Mouse (Mus musculus) neural tube, embryonic 13.5 days (tissue): ENCODE data around the gene Nrtn. TPM values are rescaled to one million over a fixed set of nuclear protein-coding genes. Genes with fewer than 3 reads are reported as not detected.

Experiments used
- ATAC-seq: fragments of 200-750 bp; cut with Nextera tagmentation; 2 replicates; pipeline ENCODE4 v1.8.0; 2017; ENCODE audit warnings: low read depth, mild to moderate bottlenecking, moderate TSS enrichment, moderate library complexity
- H3K27ac ChIP-seq: fragments of 300-500 bp; sonication (generic); replicated peaks from 2 replicates; pipeline ENCODE4 v1.5.1; 2015; ENCODE audit warnings: moderate library complexity, mild to moderate bottlenecking, inconsistent platforms
- H3K27me3 ChIP-seq: fragments of 300-500 bp; sonication (generic); 2 replicates; pipeline ENCODE4 v1.6.1; 2015; ENCODE audit warnings: mild to moderate bottlenecking, inconsistent platforms
- H3K36me3 ChIP-seq: fragments of 300-500 bp; sonication (generic); 2 replicates; pipeline ENCODE4 v1.6.1; 2015; ENCODE audit warnings: mild to moderate bottlenecking, inconsistent platforms
- H3K4me1 ChIP-seq: fragments of 300-500 bp; sonication (generic); replicated peaks from 2 replicates; pipeline ENCODE4 v1.6.1; 2015; ENCODE audit warnings: inconsistent platforms
- H3K4me2 ChIP-seq: fragments of 300-500 bp; sonication (generic); 2 replicates; pipeline ENCODE4 v1.6.1; 2015; ENCODE audit warnings: inconsistent platforms, mild to moderate bottlenecking, moderate library complexity
- H3K4me3 ChIP-seq: fragments of 300-500 bp; sonication (generic); 2 replicates; pipeline ENCODE4 v1.5.1; 2015; ENCODE audit warnings: mild to moderate bottlenecking, inconsistent platforms
- H3K9ac ChIP-seq: fragments of 300-500 bp; sonication (generic); 2 replicates; pipeline ENCODE4 v1.6.1; 2015; ENCODE audit warnings: moderate library complexity, mild to moderate bottlenecking, inconsistent platforms
- H3K9me3 ChIP-seq: fragments of 300-500 bp; sonication (generic); 2 replicates; pipeline ENCODE4 v1.6.1; 2016; ENCODE audit warnings: inconsistent platforms
- WGBS: fragments of 180-500 bp; shearing (Covaris S2); methylation state at CpG from one replicate; pipeline ENCODE4 v1.1.7; 2015; 5-methylcytosine and 5-hydroxymethylcytosine counted together
- polyA plus RNA-seq: library from polyadenylated mRNA; unstranded; fragments of >200 nt; fragmentation: Nextera tagmentation; extraction: Ambion mirVana; gene quantifications from 2 replicates; pipeline ENCODE4 v1.2.1, GENCODE M21; 2015

The Nrtn gene
- polyA plus RNA-seq, 1 experiment from 2014 or later = 1.1 TPM

DNA sequence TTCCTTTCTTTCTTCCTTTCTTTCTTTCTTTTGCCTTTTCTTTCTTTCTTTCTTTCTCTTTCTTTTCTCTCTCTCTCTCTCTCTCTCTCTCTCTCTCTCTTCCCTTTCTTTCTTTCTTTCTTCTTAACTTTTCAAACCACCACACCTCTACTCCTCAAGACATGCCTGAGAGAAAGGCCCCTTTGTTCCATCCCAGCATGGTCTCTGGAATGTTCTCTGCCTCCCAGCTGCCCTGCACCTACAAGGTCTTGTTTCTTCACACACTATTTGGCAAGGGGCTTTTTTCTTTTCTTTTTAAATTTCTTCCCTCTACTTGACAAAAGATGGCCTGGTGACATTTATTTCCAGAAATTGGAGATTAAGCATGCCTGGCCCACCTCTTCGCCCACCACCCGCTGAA, 27.7 kb downstream of the Nrtn start:
- Histone ChIP-seq H3K36me3 (peaks cover 7% of the 10 kb centered on the region; the same call in 1 of the 2 replicates), H3K4me1 (peaks cover 23% of the 10 kb centered on the region), H3K27me3 (0 out of 2 replicates have a peak, but pooled peaks cover 4% of the 10 kb centered on the region), H3K4me2 (no peak overlapping the region), H3K4me3 (no peak overlapping the region), H3K9me3 (no peaks in the 10 kb centered on the region), H3K27ac (no peak overlapping the region), H3K9ac (no peak overlapping the region)
- WGBS = 70% methylated on average over 2 of the region's 2 CpGs
- no peak for ATAC-seq

DNA sequence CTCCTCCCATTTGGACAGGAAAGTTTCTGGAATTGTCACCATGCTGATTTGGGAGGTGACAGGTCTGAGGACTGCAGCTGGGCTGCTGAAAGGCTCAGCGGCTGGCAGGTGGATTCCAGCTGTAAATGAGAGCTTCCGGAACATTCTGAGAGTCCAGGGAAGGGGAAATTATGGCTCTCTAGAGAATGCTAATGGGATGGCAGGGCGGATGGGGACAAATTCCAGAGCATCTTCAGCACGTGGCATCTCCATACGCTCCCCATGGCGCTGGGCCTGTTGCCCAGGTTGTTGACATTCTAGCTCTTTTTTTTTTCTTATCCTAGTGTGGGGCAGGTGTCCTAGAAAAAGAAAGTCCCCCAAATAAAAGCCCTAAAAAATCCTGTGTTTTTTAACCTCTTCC, 28.2 kb downstream of the Nrtn start:
- no peak for ATAC-seq
- no peak overlapping the region for H3K9ac ChIP-seq
- no peak overlapping the region for H3K4me3 ChIP-seq
- H3K36me3 ChIP-seq = peaks cover 8% of the 10 kb centered on the region
- WGBS = 33% methylated on average over 6 of the region's 6 CpGs
- no peaks in the 10 kb centered on the region for H3K9me3 ChIP-seq
- no peak overlapping the region for H3K4me2 ChIP-seq
- H3K4me1 ChIP-seq = peaks cover 23% of the 10 kb centered on the region
- 0 out of 2 replicates have a peak, but pooled peaks cover 4% of the 10 kb centered on the region for H3K27me3 ChIP-seq
- no peak overlapping the region for H3K27ac ChIP-seq

DNA sequence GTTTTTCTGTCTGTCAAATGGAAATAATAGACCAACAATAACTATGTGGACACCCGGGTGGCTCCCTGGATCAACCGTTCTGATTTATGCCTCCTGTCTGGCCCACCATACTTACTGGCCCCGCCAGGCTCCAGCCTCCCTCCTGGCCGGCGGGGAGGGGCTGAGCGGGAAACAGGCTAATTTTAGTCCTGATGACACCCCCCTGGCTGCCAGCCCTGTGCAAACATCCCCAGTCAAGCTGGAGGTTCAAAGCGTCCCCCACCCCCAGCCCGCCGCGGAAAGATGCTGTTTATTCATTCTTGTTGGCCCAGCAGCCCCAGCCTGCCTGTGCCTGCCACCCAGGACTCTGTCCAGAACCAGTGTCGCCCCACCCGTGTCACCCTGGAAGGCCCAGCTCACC, 29.2 kb downstream of the Nrtn start:
- no peak for ATAC-seq
- 24% methylated on average over 12 of the region's 12 CpGs for WGBS
- peaks cover 18% of the 10 kb centered on the region for H3K36me3 ChIP-seq
- no peak overlapping the region for H3K27ac ChIP-seq
- no peak overlapping the region for H3K4me3 ChIP-seq
- H3K4me1 ChIP-seq = peaks cover 26% of the 10 kb centered on the region
- H3K27me3 ChIP-seq = 0 out of 2 replicates have a peak, but pooled peaks cover 4% of the 10 kb centered on the region
- H3K9ac ChIP-seq = no peak overlapping the region
- no peak overlapping the region for H3K4me2 ChIP-seq
- no peaks in the 10 kb centered on the region for H3K9me3 ChIP-seq

DNA sequence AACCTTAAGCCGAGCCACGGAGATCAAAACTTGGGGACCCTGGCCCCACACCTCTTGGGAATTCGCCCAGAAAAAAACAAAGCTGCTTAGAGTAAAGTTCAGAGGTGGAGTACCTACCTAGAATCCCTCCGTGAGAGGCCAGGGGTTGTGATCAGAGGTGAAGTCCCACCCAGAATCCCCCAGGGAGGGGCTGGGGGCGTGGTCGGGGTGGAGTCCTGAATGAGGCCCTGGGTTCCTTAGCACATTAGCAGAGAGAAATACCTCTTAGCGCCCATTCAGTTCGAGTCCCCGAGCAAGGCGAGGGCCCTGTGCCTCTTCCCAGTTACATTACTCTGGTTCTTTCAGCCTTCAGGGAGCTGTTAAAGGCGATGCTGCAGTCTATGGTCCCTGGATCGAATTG, 29.7 kb downstream of the Nrtn start:
- Histone ChIP-seq H3K27ac (no peak overlapping the region), H3K4me2 (no peak overlapping the region), H3K4me1 (peaks cover 31% of the 10 kb centered on the region), H3K36me3 (peaks cover 23% of the 10 kb centered on the region), H3K27me3 (0 out of 2 replicates have a peak, but pooled peaks cover 4% of the 10 kb centered on the region), H3K4me3 (no peak overlapping the region), H3K9me3 (no peaks in the 10 kb centered on the region), H3K9ac (no peak overlapping the region)
- 9% methylated on average over 12 of the region's 12 CpGs for WGBS
- no peak for ATAC-seq

DNA sequence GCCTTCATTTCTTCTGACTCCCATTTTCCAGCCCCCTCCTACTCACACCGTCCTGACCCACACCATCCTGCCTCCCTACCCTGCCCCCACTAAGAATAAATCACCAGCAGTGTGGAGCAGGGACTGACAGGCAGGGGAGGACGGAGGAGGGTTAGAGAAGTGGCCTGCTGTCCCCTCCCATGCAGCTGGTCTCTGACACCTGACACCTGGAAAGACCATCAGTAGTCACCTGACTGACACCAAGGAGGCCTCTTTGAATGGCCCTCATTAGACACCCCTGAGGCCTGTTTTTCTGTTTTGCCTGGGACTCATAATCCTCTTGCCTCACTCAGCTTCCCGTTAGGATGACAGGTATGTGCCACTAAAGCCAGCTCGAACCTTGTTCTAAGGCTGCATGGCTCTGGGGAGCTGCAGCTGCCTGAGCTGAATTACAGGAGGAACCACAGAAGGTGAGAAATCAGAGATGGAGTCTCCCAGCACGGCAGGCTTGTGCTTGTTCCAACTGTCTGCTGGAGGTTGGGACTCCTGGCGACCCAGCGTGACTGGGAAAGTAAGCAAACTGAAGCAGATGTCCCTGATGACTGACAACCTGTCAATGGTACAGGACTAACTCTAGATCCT, 30.2 kb downstream of the Nrtn start:
- ATAC-seq = no peak
- 13% methylated on average over 7 of the region's 7 CpGs for WGBS

DNA sequence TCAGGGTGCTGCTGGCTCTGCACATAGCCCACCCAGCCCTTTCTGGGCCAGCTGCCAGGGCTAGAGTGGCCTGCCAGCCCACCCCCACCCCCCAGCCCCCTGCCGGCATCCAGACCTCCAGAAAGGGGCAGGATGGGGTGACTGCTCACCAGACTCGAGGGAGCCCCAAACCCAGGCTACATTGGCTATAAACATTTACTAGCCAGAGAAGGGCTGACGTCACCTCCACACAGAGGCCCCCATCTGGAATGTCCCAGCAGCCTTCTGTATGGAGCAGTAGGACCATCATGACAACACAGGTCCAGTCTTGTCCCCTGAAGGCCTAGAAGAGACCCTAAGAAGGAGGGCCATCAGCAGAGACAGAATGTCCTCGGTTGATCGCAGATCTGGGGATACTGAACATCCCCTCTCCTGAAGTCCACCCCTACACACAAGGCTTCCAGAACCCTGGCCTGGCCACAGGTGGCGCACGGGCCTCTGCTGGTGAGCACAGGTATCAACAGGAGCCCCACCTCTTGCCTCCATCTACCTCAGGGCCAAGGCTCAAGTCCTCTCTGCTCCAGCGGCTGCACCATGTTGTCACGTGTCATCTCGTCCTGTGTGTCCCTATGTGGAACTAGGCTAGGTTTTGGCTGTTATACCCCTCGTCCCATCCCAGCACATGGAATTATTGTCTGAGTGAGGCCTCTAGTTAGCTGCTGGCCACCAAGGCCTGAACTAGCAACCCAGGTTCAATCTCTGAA, 33.7 kb downstream of the Nrtn start:
- 0 out of 2 replicates have a peak overlapping the region, but pooled peaks have one; percentile 12 for H3K9ac ChIP-seq
- no peaks in the 10 kb centered on the region for H3K9me3 ChIP-seq
- H3K27ac ChIP-seq = no peak overlapping the region
- H3K27me3 ChIP-seq = no peaks in the 10 kb centered on the region
- H3K4me1 ChIP-seq = peaks cover 44% of the 10 kb centered on the region
- 84% methylated on average over 11 of the region's 11 CpGs for WGBS
- no peak; the same call in 1 of the 2 replicates for ATAC-seq
- H3K4me3 ChIP-seq = no peak overlapping the region
- no peak overlapping the region for H3K4me2 ChIP-seq
- peaks cover 43% of the 10 kb centered on the region for H3K36me3 ChIP-seq

More for the DNA sequence above, 30.2 kb downstream of the Nrtn start:
- no peak overlapping the region for H3K9ac ChIP-seq
- H3K36me3 ChIP-seq = peaks cover 28% of the 10 kb centered on the region
- H3K4me1 ChIP-seq = peaks cover 36% of the 10 kb centered on the region
- H3K27ac ChIP-seq = no peak overlapping the region
- no peaks in the 10 kb centered on the region for H3K9me3 ChIP-seq
- 0 out of 2 replicates have a peak, but pooled peaks cover 3% of the 10 kb centered on the region for H3K27me3 ChIP-seq
- no peak overlapping the region for H3K4me3 ChIP-seq
- no peak overlapping the region for H3K4me2 ChIP-seq

DNA sequence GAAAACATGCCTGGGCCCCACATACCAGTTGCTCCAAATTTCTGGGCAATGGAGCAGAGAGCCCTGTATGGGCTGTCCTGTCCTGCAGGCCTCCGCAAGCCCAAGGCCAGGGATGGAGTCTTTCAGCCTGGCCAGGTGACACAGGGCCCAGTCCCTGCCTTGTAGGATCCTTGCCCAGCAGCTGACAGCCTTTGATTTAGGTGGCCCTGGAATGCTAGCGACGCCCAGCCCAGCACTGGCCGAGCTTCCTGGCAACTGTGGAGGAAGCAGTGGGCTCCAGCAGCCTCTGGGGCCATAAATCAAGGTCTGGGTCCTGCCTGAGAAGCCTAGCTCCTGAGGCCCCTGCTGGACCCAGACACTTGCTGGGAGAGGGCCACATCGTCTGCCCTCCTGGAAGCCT, 34.9 kb downstream of the Nrtn start:
- H3K4me3 ChIP-seq = no peak overlapping the region
- H3K9ac ChIP-seq = 0 out of 2 replicates have a peak overlapping the region, but pooled peaks have one; percentile 12
- no peaks in the 10 kb centered on the region for H3K9me3 ChIP-seq
- ATAC-seq = no peak
- H3K36me3 ChIP-seq = peaks cover 43% of the 10 kb centered on the region
- WGBS = 40% methylated on average over 5 of the region's 5 CpGs
- no peaks in the 10 kb centered on the region for H3K27me3 ChIP-seq
- no peak overlapping the region for H3K4me2 ChIP-seq
- H3K4me1 ChIP-seq = peaks cover 40% of the 10 kb centered on the region
- no peak overlapping the region for H3K27ac ChIP-seq

DNA sequence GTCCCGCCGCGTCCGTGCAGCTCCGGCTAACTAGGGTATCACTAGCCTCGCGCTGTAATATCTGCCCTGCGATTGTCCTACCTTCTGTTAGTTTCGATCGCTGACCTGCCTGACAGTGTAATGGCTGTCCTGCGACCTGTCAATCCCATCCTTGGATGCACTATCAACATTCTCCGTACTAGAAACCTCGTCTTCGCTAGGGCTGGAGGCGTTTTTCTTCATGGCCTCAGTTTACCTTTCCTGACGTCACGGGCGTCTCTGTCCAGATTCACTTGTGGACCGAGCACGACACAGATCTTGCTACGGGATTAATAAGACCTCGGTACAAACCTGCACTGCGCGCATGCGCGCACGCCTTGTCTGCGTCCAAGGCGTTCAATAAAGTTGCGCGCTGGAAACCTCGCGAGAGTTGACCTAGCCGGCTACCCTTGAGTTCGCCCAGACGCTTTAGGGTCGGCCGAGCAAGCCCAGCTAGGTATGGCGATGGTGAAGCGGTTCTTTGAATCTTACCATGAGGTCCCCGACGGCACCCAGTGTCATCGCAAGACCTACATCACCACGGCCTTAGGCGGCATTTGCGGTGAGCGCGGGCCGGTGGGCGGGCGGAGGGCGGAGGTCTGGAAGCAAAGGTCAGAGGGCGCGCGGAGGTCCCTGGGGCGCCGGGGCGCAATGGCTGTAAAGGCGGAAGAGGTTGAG, 39.8 kb downstream of the Nrtn start, which contains the start of the genes Ndufa11 and Vmac:
TSS of gene Ndufa11 (plus strand) at position 405 of the 696 bp plus-strand sequence.
TSS of gene Vmac (minus strand) at position 660 of the 696 bp plus-strand sequence.
- peak; percentile 77 for ATAC-seq
- H3K27me3 ChIP-seq = no peaks in the 10 kb centered on the region
- H3K9ac ChIP-seq = peak within 1 kb of the TSS; percentile 92
- H3K27ac ChIP-seq = peak within 1 kb of the TSS; percentile 88
- peak within 1 kb of the TSS; percentile 83 for H3K4me3 ChIP-seq
- peak within 1 kb of the TSS; percentile 82 for H3K4me2 ChIP-seq
- H3K4me1 ChIP-seq = peaks cover 44% of the 10 kb centered on the region
- WGBS = under 1% methylated on average over 59 of the region's 59 CpGs
- no peaks in the 10 kb centered on the region for H3K9me3 ChIP-seq
- H3K36me3 ChIP-seq = peaks cover 25% of the 10 kb centered on the region

DNA sequence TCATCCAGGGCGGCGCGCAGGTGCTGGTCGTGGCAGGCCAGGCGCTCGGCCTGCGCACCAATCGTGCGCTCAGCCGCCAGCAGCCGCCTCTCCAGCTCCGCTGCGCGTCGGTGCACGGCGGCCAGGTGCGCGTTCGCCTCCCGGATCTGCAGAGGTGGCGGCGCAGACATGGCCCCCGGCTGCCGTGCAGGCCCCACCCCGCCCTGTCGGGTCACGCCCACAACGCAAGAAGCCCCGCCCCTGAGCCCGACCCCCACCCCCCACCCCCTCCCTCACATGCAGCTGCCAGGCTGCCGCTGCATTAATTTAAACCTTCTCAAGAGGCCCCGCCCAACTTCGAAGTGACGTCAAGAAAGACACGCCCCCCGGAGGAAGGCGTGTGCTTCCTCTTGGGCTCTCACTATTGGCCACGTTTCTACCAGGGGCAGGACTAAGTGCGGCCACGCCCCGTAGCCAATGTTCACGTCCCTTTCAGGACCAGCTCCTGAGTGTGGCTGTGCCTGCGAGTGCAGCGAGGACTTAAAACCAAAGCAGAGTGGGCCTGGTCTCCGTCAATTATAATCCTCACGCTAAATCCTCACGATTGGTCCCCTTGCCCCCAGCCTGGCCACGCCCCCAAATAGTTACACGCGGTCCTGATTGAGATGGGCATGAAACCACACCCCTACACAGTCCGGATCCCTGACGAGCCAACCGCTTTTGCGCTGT, 40.5 kb downstream of the Nrtn start:
- peak; percentile 95 for ATAC-seq
- peak overlapping the region; percentile 83 for H3K4me3 ChIP-seq
- no peaks in the 10 kb centered on the region for H3K27me3 ChIP-seq
- H3K36me3 ChIP-seq = peaks cover 25% of the 10 kb centered on the region
- H3K9me3 ChIP-seq = no peaks in the 10 kb centered on the region
- peak overlapping the region; percentile 88 for H3K27ac ChIP-seq
- peaks cover 39% of the 10 kb centered on the region for H3K4me1 ChIP-seq
- H3K9ac ChIP-seq = peak overlapping the region; percentile 92
- WGBS = 0% methylated on average over 55 of the region's 55 CpGs
- H3K4me2 ChIP-seq = peak overlapping the region; percentile 82

DNA sequence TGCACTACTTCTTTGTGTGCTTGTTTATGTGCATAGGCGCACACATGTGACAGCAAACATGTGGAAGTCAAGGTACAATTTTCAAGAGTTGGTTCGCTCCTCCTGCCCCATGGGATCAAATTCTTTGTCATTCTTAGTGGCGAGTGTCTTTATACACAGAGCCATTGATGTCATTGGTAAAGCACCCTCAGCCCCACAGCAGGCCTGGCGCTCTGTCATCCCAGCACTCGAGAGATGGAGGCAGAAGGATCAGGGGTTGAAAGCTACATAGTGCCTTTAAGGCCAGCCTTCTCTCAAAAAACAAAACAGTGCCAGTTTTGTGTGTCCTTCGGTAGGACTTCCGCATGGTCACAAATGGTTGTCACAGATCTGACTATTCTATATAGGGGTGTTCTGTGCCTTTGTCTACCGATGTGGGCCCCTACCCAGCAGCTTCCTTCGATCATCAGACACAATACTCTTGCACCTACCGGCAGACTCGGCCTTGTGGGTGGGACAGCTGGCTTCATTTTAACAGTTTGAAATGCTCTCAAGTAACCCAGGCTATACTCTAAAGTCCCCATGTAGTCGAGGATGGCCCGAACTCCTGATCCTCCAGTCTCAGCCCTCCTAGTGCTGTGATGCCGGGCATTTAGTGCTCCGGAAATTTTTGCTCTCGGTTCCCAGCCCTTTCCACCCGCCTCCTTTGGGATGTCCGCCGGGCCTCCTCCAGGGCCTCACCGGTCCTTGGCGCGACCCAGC, 41.2 kb downstream of the Nrtn start:
- H3K4me2 ChIP-seq = peak overlapping the region; percentile 82
- H3K9me3 ChIP-seq = no peaks in the 10 kb centered on the region
- H3K4me1 ChIP-seq = peaks cover 39% of the 10 kb centered on the region
- peaks cover 25% of the 10 kb centered on the region for H3K36me3 ChIP-seq
- peak overlapping the region; percentile 83 for H3K4me3 ChIP-seq
- peak overlapping the region; percentile 88 for H3K27ac ChIP-seq
- peak overlapping the region; percentile 84 for H3K9ac ChIP-seq
- H3K27me3 ChIP-seq = no peaks in the 10 kb centered on the region
- WGBS = 25% methylated on average over 22 of the region's 22 CpGs
- ATAC-seq = peak; percentile 3

DNA sequence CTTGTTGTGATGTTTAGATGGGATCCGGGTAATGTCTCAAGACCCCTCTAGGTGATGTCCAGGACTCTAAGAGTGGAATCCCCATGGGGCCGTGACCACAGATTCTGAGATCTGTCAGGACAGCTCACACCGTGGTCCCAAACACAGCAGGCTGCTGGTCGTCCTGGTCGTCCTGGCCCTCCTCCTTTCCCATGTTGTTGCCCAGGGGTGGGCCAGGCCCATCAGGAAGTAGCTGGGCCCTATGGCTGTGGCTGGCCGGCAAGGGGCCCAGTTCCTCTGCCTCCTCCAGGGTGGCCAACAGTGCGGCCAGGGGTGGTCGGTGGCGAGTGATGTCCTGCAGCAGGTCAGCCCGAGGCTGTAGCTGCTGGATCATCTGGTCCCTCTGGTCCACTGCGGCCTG, 42.0 kb downstream of the Nrtn start:
- H3K27ac ChIP-seq = no peak overlapping the region
- 62% methylated on average over 11 of the region's 11 CpGs for WGBS
- H3K4me2 ChIP-seq = peak overlapping the region; percentile 82
- ATAC-seq = no peak
- peak overlapping the region; percentile 84 for H3K9ac ChIP-seq
- peaks cover 36% of the 10 kb centered on the region for H3K4me1 ChIP-seq
- no peaks in the 10 kb centered on the region for H3K9me3 ChIP-seq
- H3K4me3 ChIP-seq = peak overlapping the region; percentile 83
- H3K27me3 ChIP-seq = no peaks in the 10 kb centered on the region
- H3K36me3 ChIP-seq = peaks cover 28% of the 10 kb centered on the region
